Mouse (Mus musculus): ENCODE measurements at regions not wholly inside any gene's neighbourhood (a gene's known extent, or its start where the extent isn't known, plus 50 kb on each side); places are given as distances from the start of the nearest gene placed in this dataset.

DNA sequence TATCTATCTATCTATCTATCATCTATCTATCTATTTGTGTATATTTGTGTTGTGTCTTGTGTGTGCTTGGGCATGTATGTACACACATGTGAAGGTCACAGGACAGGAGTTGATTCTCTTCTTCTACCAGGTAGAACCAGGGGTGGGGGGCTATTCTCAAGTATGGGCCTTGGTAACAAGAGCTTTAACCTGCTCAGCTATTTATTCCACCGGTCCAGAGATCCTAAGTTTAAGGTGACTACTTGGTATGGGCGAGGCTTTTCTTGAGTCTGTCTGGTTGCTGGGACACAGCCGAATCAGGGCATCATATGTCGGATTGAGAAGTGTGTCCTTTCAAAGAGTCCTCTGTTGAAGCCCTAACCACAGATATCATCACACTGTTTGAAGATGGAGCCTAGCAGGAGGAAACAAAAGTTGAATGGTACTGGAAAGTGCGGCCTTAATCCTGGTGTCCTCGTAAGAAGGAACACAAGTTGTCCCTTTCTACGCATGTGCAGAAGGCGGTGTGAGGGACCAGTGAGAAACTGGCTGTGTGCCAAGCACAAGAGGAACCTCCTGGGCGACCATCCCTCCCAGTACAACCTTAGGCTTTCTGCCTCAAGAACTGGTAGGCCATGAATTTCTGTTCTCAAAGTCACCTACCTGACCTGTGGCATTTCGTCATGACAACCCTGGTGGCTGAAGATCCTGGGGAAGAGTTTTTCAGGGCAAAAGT is 80.0 kb upstream of the Cpsf6 start:
- Histone ChIP-seq H3K36me3 (ENCODE audit: control insufficient read depth, insufficient read depth, low read length) (no peaks in the 10 kb centered on the region), H3K9me3 (ENCODE audit: control insufficient read depth, low read length) (no peaks in the 10 kb centered on the region), H3K4me1 (ENCODE audit: control insufficient read depth in 2 of 2, insufficient read depth in 2 of 2, low read length in 2 of 2) (peaks cover 6% of the 10 kb centered on the region in 2 experiments; a peak in 2 of 4 replicates), H3K9ac (ENCODE audit: low read length) (no peak overlapping the region), H3K4me3 (ENCODE audit: control insufficient read depth in 1 of 2, insufficient read depth in 1 of 2, low read depth in 1 of 2, low read length in 2 of 2) (no peak overlapping the region), H3K27me3 (ENCODE audit: control insufficient read depth, insufficient read depth, low read length) (no peaks in the 10 kb centered on the region), H3K27ac (replicated peaks in 1 of 2; ENCODE audit: control insufficient read depth in 1 of 2, insufficient read depth in 1 of 2, low read depth in 2 of 2, low read length in 2 of 2) (no peak overlapping the region), H3K4me2 (ENCODE audit: low read length) (no peak overlapping the region)
- no peak for ATAC-seq (ENCODE audit: insufficient number of reproducible peaks, insufficient read depth, low FRiP score, low read depth)
- 88% methylated on average over 10 of the region's 10 CpGs for WGBS

DNA sequence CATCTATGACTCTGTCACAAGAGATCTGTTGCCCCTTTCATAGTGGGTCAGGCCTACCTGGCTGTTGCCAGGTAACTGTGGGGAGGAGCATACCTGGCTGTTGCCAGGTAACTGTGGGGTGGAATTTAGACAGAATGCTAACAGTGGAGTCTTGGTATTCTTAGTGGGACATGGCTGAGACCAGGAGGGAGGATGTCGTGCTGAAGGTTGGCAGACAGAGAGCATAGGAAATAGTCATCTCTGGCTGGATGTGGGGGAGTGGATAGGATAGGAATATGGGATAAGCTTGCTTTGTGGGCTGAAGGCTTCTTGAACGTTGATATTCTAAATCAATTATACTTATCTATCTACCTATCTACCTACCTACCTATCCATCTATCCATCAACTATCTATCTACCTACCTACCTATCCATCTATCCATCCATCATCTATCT is 79.2 kb upstream of the Cpsf6 start:
- Histone ChIP-seq H3K27me3 (ENCODE audit: control insufficient read depth, insufficient read depth, low read length) (no peaks in the 10 kb centered on the region), H3K4me2 (ENCODE audit: low read length) (no peak overlapping the region), H3K4me1 (ENCODE audit: control insufficient read depth in 2 of 2, insufficient read depth in 2 of 2, low read length in 2 of 2) (peaks cover 6% of the 10 kb centered on the region in 2 experiments; a peak in 2 of 4 replicates), H3K9me3 (ENCODE audit: control insufficient read depth, low read length) (no peaks in the 10 kb centered on the region), H3K36me3 (ENCODE audit: control insufficient read depth, insufficient read depth, low read length) (no peaks in the 10 kb centered on the region), H3K9ac (ENCODE audit: low read length) (no peak overlapping the region), H3K27ac (replicated peaks in 1 of 2; ENCODE audit: control insufficient read depth in 1 of 2, insufficient read depth in 1 of 2, low read depth in 2 of 2, low read length in 2 of 2) (no peak overlapping the region), H3K4me3 (ENCODE audit: control insufficient read depth in 1 of 2, insufficient read depth in 1 of 2, low read depth in 1 of 2, low read length in 2 of 2) (no peak overlapping the region)
- no peak for ATAC-seq (ENCODE audit: insufficient number of reproducible peaks, insufficient read depth, low FRiP score, low read depth)
- 86% methylated on average over 2 of the region's 2 CpGs for WGBS

DNA sequence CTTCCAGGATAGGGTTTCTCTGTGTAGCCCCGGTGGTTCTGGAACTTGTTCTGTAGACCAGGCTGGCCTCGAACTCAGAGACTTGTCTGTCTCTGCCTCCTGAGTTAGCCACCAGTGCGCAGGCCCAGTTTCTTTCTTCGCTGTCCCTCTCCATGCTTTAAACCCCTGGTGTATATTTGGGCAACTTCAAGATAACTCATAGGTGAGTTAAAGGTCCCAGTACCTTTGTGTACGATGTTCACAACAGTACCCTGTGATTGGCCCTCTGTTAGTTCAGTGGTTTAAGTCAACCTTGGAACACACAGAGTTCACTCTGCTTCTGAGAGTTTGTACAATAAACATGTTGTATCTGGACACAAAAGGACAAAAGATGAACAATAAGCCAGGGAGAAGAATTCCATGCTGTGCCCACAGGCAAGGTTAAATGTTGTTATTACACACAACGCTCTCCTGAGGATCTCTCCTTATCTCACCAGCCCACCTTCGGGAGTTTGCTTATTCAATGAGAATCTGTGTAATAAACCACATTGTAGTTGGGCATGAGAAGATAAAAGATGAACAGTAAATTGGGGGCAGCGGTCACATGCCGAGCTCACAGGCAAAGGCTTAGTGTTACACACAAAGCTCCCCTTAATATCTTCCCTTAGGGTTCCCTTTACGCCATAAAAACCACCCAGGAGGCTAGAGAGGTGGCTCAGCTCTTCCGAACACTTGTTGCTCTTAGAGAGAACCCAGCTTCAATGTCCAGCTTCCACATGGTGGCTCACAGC is 78.6 kb upstream of the Cpsf6 start:
- 86% methylated on average over 11 of the region's 11 CpGs for WGBS
- Histone ChIP-seq H3K4me1 (ENCODE audit: control insufficient read depth in 2 of 2, insufficient read depth in 2 of 2, low read length in 2 of 2) (peaks cover 6% of the 10 kb centered on the region in 2 experiments; a peak in 2 of 4 replicates), H3K4me3 (ENCODE audit: control insufficient read depth in 1 of 2, insufficient read depth in 1 of 2, low read depth in 1 of 2, low read length in 2 of 2) (no peak overlapping the region), H3K27me3 (ENCODE audit: control insufficient read depth, insufficient read depth, low read length) (no peaks in the 10 kb centered on the region), H3K9ac (ENCODE audit: low read length) (no peak overlapping the region), H3K36me3 (ENCODE audit: control insufficient read depth, insufficient read depth, low read length) (no peaks in the 10 kb centered on the region), H3K9me3 (ENCODE audit: control insufficient read depth, low read length) (no peaks in the 10 kb centered on the region), H3K27ac (replicated peaks in 1 of 2; ENCODE audit: control insufficient read depth in 1 of 2, insufficient read depth in 1 of 2, low read depth in 2 of 2, low read length in 2 of 2) (no peak overlapping the region), H3K4me2 (ENCODE audit: low read length) (no peak overlapping the region)
- no peak for ATAC-seq (ENCODE audit: insufficient number of reproducible peaks, insufficient read depth, low FRiP score, low read depth)

DNA sequence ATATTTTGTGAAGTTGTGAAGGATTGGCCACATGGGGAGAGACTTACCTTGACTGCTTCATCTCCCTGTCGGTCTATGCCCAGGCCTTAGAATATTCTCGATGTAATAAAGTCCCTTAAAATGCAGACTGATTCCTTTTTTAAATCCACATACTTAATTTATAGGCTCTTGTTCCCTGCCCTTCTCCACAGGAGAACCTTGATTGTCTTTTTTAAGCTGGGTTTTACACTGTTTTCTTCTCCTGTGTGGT is 77.8 kb upstream of the Cpsf6 start:
- WGBS: 57% methylated on average over 2 of the region's 2 CpGs
- H3K27me3 ChIP-seq (ENCODE audit: control insufficient read depth, insufficient read depth, low read length): no peaks in the 10 kb centered on the region
- H3K27ac ChIP-seq (replicated peaks in 1 of 2; ENCODE audit: control insufficient read depth in 1 of 2, insufficient read depth in 1 of 2, low read depth in 2 of 2, low read length in 2 of 2): no peak overlapping the region
- no peaks in the 10 kb centered on the region for H3K36me3 ChIP-seq (ENCODE audit: control insufficient read depth, insufficient read depth, low read length)
- ATAC-seq (ENCODE audit: insufficient number of reproducible peaks, insufficient read depth, low FRiP score, low read depth): no peak
- no peak overlapping the region for H3K9ac ChIP-seq (ENCODE audit: low read length)
- no peak overlapping the region for H3K4me3 ChIP-seq (ENCODE audit: control insufficient read depth in 1 of 2, insufficient read depth in 1 of 2, low read depth in 1 of 2, low read length in 2 of 2)
- peaks cover 6 to 8% of the 10 kb centered on the region in 2 experiments; a peak in 3 of 4 replicates for H3K4me1 ChIP-seq (ENCODE audit: control insufficient read depth in 2 of 2, insufficient read depth in 2 of 2, low read length in 2 of 2)
- no peaks in the 10 kb centered on the region for H3K9me3 ChIP-seq (ENCODE audit: control insufficient read depth, low read length)
- H3K4me2 ChIP-seq (ENCODE audit: low read length): no peak overlapping the region

DNA sequence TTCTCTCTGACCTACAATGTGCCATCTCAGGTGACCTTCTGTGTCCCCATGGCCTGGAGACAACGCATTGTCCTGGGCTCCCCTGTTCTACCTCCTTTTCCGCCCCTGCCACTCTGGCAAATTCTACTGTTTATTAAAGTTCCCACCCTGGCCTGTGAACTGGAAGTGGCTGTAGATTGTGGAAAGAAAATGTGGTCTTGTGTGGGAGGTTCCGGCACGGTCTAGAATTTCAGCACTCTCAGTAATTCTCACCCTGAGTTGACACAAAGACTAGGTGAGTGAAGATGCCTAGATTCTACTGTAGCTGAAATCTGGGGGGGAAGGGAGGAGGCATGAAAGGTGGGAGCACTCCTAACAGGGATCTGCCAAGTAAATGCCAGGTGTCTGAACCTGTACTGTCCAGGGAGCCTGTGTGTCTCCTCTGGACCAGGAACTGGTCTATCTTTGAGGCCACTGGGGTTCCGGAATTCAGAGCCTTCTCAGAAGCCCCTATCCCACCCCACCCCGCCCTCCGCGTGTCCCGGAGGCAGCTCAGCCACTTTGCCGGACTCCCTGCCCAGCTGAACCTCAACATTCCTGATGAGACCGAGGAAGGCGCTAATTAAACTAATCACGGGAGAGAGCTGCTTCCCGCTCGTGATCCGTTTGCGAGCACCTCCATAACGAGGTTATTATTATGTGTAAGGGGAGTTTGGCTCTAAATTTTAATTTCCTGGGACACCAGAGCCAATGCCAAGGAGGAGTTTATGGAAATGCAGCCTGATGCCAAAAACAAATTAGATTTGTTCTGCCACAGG is 77.3 kb upstream of the Cpsf6 start:
- Histone ChIP-seq H3K4me1 (ENCODE audit: control insufficient read depth in 2 of 2, insufficient read depth in 2 of 2, low read length in 2 of 2) (peaks cover 8 to 12% of the 10 kb centered on the region in 2 experiments; a peak in 3 of 4 replicates), H3K27ac (replicated peaks in 1 of 2; ENCODE audit: control insufficient read depth in 1 of 2, insufficient read depth in 1 of 2, low read depth in 2 of 2, low read length in 2 of 2) (no peak overlapping the region), H3K4me3 (ENCODE audit: control insufficient read depth in 1 of 2, insufficient read depth in 1 of 2, low read depth in 1 of 2, low read length in 2 of 2) (no peak overlapping the region), H3K4me2 (ENCODE audit: low read length) (no peak overlapping the region), H3K36me3 (ENCODE audit: control insufficient read depth, insufficient read depth, low read length) (no peaks in the 10 kb centered on the region), H3K27me3 (ENCODE audit: control insufficient read depth, insufficient read depth, low read length) (no peaks in the 10 kb centered on the region), H3K9me3 (ENCODE audit: control insufficient read depth, low read length) (no peaks in the 10 kb centered on the region), H3K9ac (ENCODE audit: low read length) (no peak overlapping the region)
- ATAC-seq (ENCODE audit: insufficient number of reproducible peaks, insufficient read depth, low FRiP score, low read depth): no peak
- 44% methylated on average over 18 of the region's 18 CpGs for WGBS

DNA sequence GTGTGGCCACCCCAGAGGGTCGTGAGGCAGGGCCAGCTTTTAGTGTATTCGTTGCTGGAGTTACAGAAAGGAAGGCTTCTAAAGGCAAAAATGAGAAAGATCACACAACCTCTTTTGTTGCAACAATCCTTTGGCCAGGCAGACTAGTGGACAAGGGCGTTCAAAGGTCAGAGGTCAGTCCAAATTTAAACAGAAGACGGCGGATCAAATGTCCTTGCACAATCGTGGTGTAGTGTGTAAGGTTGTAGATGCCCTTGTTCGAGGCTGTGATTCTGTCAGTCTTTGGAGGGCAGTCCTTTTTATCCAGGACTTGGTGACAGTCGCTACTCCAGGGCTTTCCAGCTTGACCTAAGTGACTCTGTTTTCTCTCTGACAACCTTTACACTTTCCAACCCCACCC is 76.6 kb upstream of the Cpsf6 start:
- Histone ChIP-seq H3K27ac (replicated peaks in 1 of 2; ENCODE audit: control insufficient read depth in 1 of 2, insufficient read depth in 1 of 2, low read depth in 2 of 2, low read length in 2 of 2) (no peak overlapping the region), H3K27me3 (ENCODE audit: control insufficient read depth, insufficient read depth, low read length) (no peaks in the 10 kb centered on the region), H3K9me3 (ENCODE audit: control insufficient read depth, low read length) (no peaks in the 10 kb centered on the region), H3K4me3 (ENCODE audit: control insufficient read depth in 1 of 2, insufficient read depth in 1 of 2, low read depth in 1 of 2, low read length in 2 of 2) (no peak overlapping the region), H3K4me1 (ENCODE audit: control insufficient read depth in 2 of 2, insufficient read depth in 2 of 2, low read length in 2 of 2) (peaks cover 4 to 8% of the 10 kb centered on the region in 2 experiments; a peak in 2 of 4 replicates), H3K9ac (ENCODE audit: low read length) (no peak overlapping the region), H3K4me2 (ENCODE audit: low read length) (no peak overlapping the region), H3K36me3 (ENCODE audit: control insufficient read depth, insufficient read depth, low read length) (no peaks in the 10 kb centered on the region)
- whole genome bisulfite sequencing: 66% methylated on average over 8 of the region's 8 CpGs
- no peak for ATAC-seq (ENCODE audit: insufficient number of reproducible peaks, insufficient read depth, low FRiP score, low read depth)

DNA sequence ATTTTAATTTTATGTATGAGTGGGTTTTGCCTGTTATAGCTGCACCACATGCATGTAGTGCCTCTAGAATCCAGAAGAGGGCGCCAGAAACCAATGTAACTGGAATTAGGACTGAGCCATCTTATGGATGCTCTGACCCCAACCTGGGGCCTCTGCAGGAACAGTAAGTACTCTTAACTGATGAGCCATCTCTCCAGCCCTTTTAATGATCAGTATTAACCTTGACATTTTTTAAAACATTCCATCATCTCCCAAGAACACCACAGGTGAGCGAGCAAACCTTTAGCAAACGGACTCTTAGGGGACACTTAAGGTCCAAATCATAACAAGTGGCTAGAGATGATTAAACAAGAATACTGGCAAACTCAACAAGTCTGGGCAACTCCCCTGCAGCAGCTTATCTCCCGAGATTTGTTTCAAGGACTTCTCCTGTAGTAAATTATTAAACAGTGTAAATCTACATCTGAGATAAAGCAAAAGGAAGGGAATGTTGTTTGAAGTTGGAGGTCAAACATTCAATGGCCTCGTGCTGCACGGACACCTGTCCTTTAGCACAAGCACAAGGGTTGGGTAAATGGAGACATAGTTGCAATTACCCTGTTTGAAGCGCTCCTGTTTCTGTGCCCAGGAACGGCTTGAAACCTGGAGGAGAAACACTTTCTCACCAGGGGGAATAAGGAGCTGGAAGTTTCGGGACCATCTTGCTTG is 75.9 kb upstream of the Cpsf6 start:
- H3K27ac ChIP-seq (replicated peaks in 1 of 2; ENCODE audit: control insufficient read depth in 1 of 2, insufficient read depth in 1 of 2, low read depth in 2 of 2, low read length in 2 of 2): no peak overlapping the region
- H3K4me1 ChIP-seq (ENCODE audit: control insufficient read depth in 2 of 2, insufficient read depth in 2 of 2, low read length in 2 of 2): peaks cover 4 to 8% of the 10 kb centered on the region in 2 experiments; a peak in 2 of 4 replicates
- no peaks in the 10 kb centered on the region for H3K9me3 ChIP-seq (ENCODE audit: control insufficient read depth, low read length)
- H3K4me2 ChIP-seq (ENCODE audit: low read length): no peak overlapping the region
- 72% methylated on average over 9 of the region's 9 CpGs for WGBS
- H3K9ac ChIP-seq (ENCODE audit: low read length): no peak overlapping the region
- no peak for ATAC-seq (ENCODE audit: insufficient number of reproducible peaks, insufficient read depth, low FRiP score, low read depth)
- no peak overlapping the region for H3K4me3 ChIP-seq (ENCODE audit: control insufficient read depth in 1 of 2, insufficient read depth in 1 of 2, low read depth in 1 of 2, low read length in 2 of 2)
- H3K27me3 ChIP-seq (ENCODE audit: control insufficient read depth, insufficient read depth, low read length): no peaks in the 10 kb centered on the region
- no peaks in the 10 kb centered on the region for H3K36me3 ChIP-seq (ENCODE audit: control insufficient read depth, insufficient read depth, low read length)
